Mouse (Mus musculus) thymus, adult 2 months (tissue): Measurements from ENCODE around the gene Stambpl1.

ENCODE experiments used
- CTCF ChIP-seq: fragments of 200-500 bp; IDR thresholded peaks from 2 replicates; pipeline ENCODE4 v1.5.1; 2012; ENCODE audit warnings: mild to moderate bottlenecking, control low read depth, low read length, moderate library complexity, borderline replicate concordance; ENCODE audit not compliant: control insufficient read depth, poor library complexity, insufficient read depth; ENCODE audit errors: extremely low read depth
- POLR2A ChIP-seq: fragments of 200-500 bp; IDR thresholded peaks from 2 replicates; pipeline ENCODE4 v1.6.1; 2012; ENCODE audit warnings: mild to moderate bottlenecking, low read length, control low read depth, moderate library complexity; ENCODE audit not compliant: control insufficient read depth, poor library complexity, insufficient read depth; ENCODE audit errors: extremely low read depth

- TF ChIP-seq CTCF: no peak
- TF ChIP-seq POLR2A: no peak
These were observed 20.6 kb downstream of the Stambpl1 start for GRCm38 (mm10) chr19:34212489-34213250.
